7 mouse cellular contexts compared by ENCODE assay signal in genomic region chr5:35907633-35908426, GRCm38 (mm10). TPM values are rescaled to one million over a fixed set of nuclear protein-coding genes. Genes with fewer than 3 reads are reported as not detected.
A peak's percentile ranks its signal among the peaks of the same experiment; 100 is the strongest.
DNase-seq lines count a peak whose midpoint lies in the region; ATAC-seq and TF ChIP-seq lines count a peak whose summit lies in the region.

No protein-coding gene starts in this region.

- 16% methylated on average over 15 of the region's 15 CpGs for WGBS in hindbrain, embryonic 14.5 days
- WGBS in midbrain, postnatal 0 days = 19% methylated on average over 15 of the region's 15 CpGs

- DNase-seq in adrenal gland, adult 8-10 months = peak; percentile 86
- peak; percentile 97 for DNase-seq in cerebellum, adult 9-11 months
- DNase-seq in gastrocnemius, adult 2 months = peak; percentile 62
- peak; percentile 87 for DNase-seq in hindbrain, embryonic 14.5 days (ENCODE audit: low spot score)
- DNase-seq in left cerebral cortex, adult 18-20 months (ENCODE audit: low spot score in 2 of 2) = peak; percentile 45 to 51
- DNase-seq in midbrain, postnatal 0 days (ENCODE audit: low spot score) = peak; percentile 97
- DNase-seq in thymus, postnatal 14 days = no peak

- peak; percentile 89 for ATAC-seq in hindbrain, embryonic 14.5 days (ENCODE audit: low FRiP score)
- ATAC-seq in midbrain, postnatal 0 days (ENCODE audit: low FRiP score) = peak; percentile 89

- peak overlapping the region; percentile 82 for H3K27ac ChIP-seq in gastrocnemius, adult 2 months
- peak overlapping the region; percentile 84 for H3K27ac ChIP-seq in hindbrain, embryonic 14.5 days
- H3K27ac ChIP-seq in midbrain, postnatal 0 days (ENCODE audit: low read depth, low read length) = peak overlapping the region; percentile 52

- intact Hi-C loops in gastrocnemius, adult 2 months (cut with DNase I) = no loop called here

- no peaks in the 10 kb centered on the region for H3K9me3 ChIP-seq in hindbrain, embryonic 14.5 days (ENCODE audit: control insufficient read depth, low read length)
- H3K9me3 ChIP-seq in midbrain, postnatal 0 days (ENCODE audit: low read length) = no peaks in the 10 kb centered on the region

- H3K4me3 ChIP-seq in gastrocnemius, adult 2 months = peak overlapping the region; percentile 55
- no peak overlapping the region for H3K4me3 ChIP-seq in hindbrain, embryonic 14.5 days (replicated peaks; ENCODE audit: low read length)
- no peak overlapping the region for H3K4me3 ChIP-seq in midbrain, postnatal 0 days (ENCODE audit: low read depth, low read length)

- peaks cover 64% of the 10 kb centered on the region for H3K4me1 ChIP-seq in hindbrain, embryonic 14.5 days (replicated peaks; ENCODE audit: control insufficient read depth, insufficient read depth, low read length)
- H3K4me1 ChIP-seq in midbrain, postnatal 0 days (ENCODE audit: insufficient read depth, low read length) = peaks cover 7% of the 10 kb centered on the region; the same call in 1 of the 2 replicates

- H3K36me3 ChIP-seq in hindbrain, embryonic 14.5 days (replicated peaks; ENCODE audit: control insufficient read depth, insufficient read depth) = no peaks in the 10 kb centered on the region
- 0 out of 2 replicates have a peak, but pooled peaks cover 2% of the 10 kb centered on the region for H3K36me3 ChIP-seq in midbrain, postnatal 0 days (ENCODE audit: insufficient read depth, low read length)

- TF ChIP-seq CTCF in gastrocnemius, adult 2 months (IDR thresholded peaks at IDR 0.05) = no peak
- TF ChIP-seq CTCF in midbrain, postnatal 0 days (IDR thresholded peaks at IDR 0.05) = no peak

- peak overlapping the region; percentile 4; the same call in 1 of the 2 replicates for H3K4me2 ChIP-seq in hindbrain, embryonic 14.5 days (replicated peaks)
- H3K4me2 ChIP-seq in midbrain, postnatal 0 days (ENCODE audit: low read depth, low read length, poor library complexity, severe bottlenecking) = no peak overlapping the region

- no peak overlapping the region for H3K9ac ChIP-seq in hindbrain, embryonic 14.5 days
- H3K9ac ChIP-seq in midbrain, postnatal 0 days (replicated peaks; ENCODE audit: low read length, poor library complexity, severe bottlenecking) = no peak overlapping the region

- no peaks in the 10 kb centered on the region for H3K27me3 ChIP-seq in hindbrain, embryonic 14.5 days (ENCODE audit: control insufficient read depth, insufficient read depth, low read length)
- H3K27me3 ChIP-seq in midbrain, postnatal 0 days (ENCODE audit: insufficient read depth, low read length) = no peaks in the 10 kb centered on the region

RNA-seq across cellular contexts. Expression of gene Afap1, which starts 14.7 kb away (rescaled TPM):
- total RNA-seq in adrenal gland, adult 8-10 months (2022) = 10 to 100 TPM; 15.9 to 32.3 (median 22.7) TPM
- total RNA-seq in gastrocnemius, adult 2 months (2021) = 1 to 10 TPM; 7.4 to 8.3 TPM
- polyA plus RNA-seq in hindbrain, embryonic 14.5 days (2014; fragmentation: Nextera tagmentation; extraction: Ambion mirVana) = 70.8 and 72.3 TPM in 2 replicates
- total RNA-seq in left cerebral cortex, adult 18-20 months (2021) = 10 to 100 TPM; 28.3 to 29.1 TPM
- 65.4 and 80.9 TPM in 2 replicates for total RNA-seq in midbrain, postnatal 0 days (2014; rRNA removed)
- polyA plus RNA-seq in midbrain, postnatal 0 days (2015; fragmentation: Nextera tagmentation; extraction: Ambion mirVana) = 43.5 and 43.8 TPM in 2 replicates
